Mouse (Mus musculus): Measurements from ENCODE around the gene Akap6. TPM values are rescaled to one million over a fixed set of nuclear protein-coding genes. Genes with fewer than 3 reads are reported as not detected.

Gene Akap6
- polyA plus RNA-seq, 1 experiment = 6.6 TPM

- TF ChIP-seq MYOG (IDR thresholded peaks at IDR 0.05; ENCODE audit: control insufficient read depth in 1 of 3, insufficient read depth in 1 of 3, insufficient read length in 2 of 3, low read depth in 2 of 3) = no peak
- no peak for TF ChIP-seq E2F4 (IDR thresholded peaks at IDR 0.05; ENCODE audit: insufficient read depth)
- no peak for TF ChIP-seq REST (IDR thresholded peaks at IDR 0.05; ENCODE audit: insufficient read depth, insufficient read length)
- no peak for TF ChIP-seq USF1 (IDR thresholded peaks at IDR 0.05; ENCODE audit: low read depth)
- TF ChIP-seq CEBPB (IDR thresholded peaks at IDR 0.05; ENCODE audit: insufficient read depth, poor library complexity, severe bottlenecking) = no peak
- no peak for TF ChIP-seq MYOD1 (IDR thresholded peaks at IDR 0.05; ENCODE audit: control insufficient read depth in 1 of 3, insufficient read length in 2 of 3, low read depth in 2 of 3)
- TF ChIP-seq TCF12 (IDR thresholded peaks at IDR 0.05; ENCODE audit: insufficient read depth, poor library complexity, severe bottlenecking) = no peak
- no peak for TF ChIP-seq TCF3 (IDR thresholded peaks at IDR 0.05; ENCODE audit: insufficient read length, low read depth)
- no peak for TF ChIP-seq POLR2AphosphoS2 (IDR thresholded peaks at IDR 0.05; ENCODE audit: insufficient read length, low read depth)
- TF ChIP-seq POLR2A (IDR thresholded peaks at IDR 0.05; ENCODE audit: insufficient read length, low read depth) = no peak
- no peak for TF ChIP-seq SRF (IDR thresholded peaks at IDR 0.05; ENCODE audit: control insufficient read depth, insufficient read length, low read depth)
- TF ChIP-seq MAX (IDR thresholded peaks at IDR 0.05; ENCODE audit: low read depth) = no peak
- no peaks in the 10 kb centered on the region for H3K79me2 ChIP-seq (ENCODE audit: control insufficient read depth, insufficient read depth)
- peaks cover 10% of the 10 kb centered on the region for H3K36me3 ChIP-seq (ENCODE audit: control insufficient read depth, insufficient read depth)
- no peak overlapping the region for H3ac ChIP-seq (ENCODE audit: control insufficient read depth, insufficient read length)
- H3K4me2 ChIP-seq (ENCODE audit: low read depth) = no peak overlapping the region
- H3K27me3 ChIP-seq (ENCODE audit: control insufficient read depth, insufficient read depth, insufficient read length) = no peaks in the 10 kb centered on the region
- H3K4me3 ChIP-seq = no peak overlapping the region
Observed at GRCm38 (mm10) chr12:53144122-53144695, 445.0 kb downstream of the Akap6 start.

GRCm38 (mm10) chr12:53144760-53145159, 445.6 kb downstream of the Akap6 start:
- TF ChIP-seq MAX (IDR thresholded peaks at IDR 0.05; ENCODE audit: low read depth) (no peak), REST (IDR thresholded peaks at IDR 0.05; ENCODE audit: insufficient read depth, insufficient read length) (no peak), POLR2A (IDR thresholded peaks at IDR 0.05; ENCODE audit: insufficient read length, low read depth) (no peak), E2F4 (IDR thresholded peaks at IDR 0.05; ENCODE audit: insufficient read depth) (no peak), SRF (IDR thresholded peaks at IDR 0.05; ENCODE audit: control insufficient read depth, insufficient read length, low read depth) (no peak), POLR2AphosphoS2 (IDR thresholded peaks at IDR 0.05; ENCODE audit: insufficient read length, low read depth) (no peak), CEBPB (IDR thresholded peaks at IDR 0.05; ENCODE audit: insufficient read depth, poor library complexity, severe bottlenecking) (no peak), TCF12 (IDR thresholded peaks at IDR 0.05; ENCODE audit: insufficient read depth, poor library complexity, severe bottlenecking) (no peak), USF1 (IDR thresholded peaks at IDR 0.05; ENCODE audit: low read depth) (no peak), MYOG (IDR thresholded peaks at IDR 0.05; ENCODE audit: control insufficient read depth in 1 of 3, insufficient read depth in 1 of 3, insufficient read length in 2 of 3, low read depth in 2 of 3) (no peak), MYOD1 (IDR thresholded peaks at IDR 0.05; ENCODE audit: control insufficient read depth in 1 of 3, insufficient read length in 2 of 3, low read depth in 2 of 3) (no peak), TCF3 (IDR thresholded peaks at IDR 0.05; ENCODE audit: insufficient read length, low read depth) (no peak)
- Histone ChIP-seq H3K4me2 (ENCODE audit: low read depth) (no peak overlapping the region), H3K36me3 (ENCODE audit: control insufficient read depth, insufficient read depth) (peaks cover 15% of the 10 kb centered on the region)

GRCm38 (mm10) chr12:53145516-53145915, 446.3 kb downstream of the Akap6 start:
- Histone ChIP-seq H3K27me3 (ENCODE audit: control insufficient read depth, insufficient read depth, insufficient read length) (no peaks in the 10 kb centered on the region), H3K4me2 (ENCODE audit: low read depth) (no peak overlapping the region), H3K4me3 (no peak overlapping the region), H3K36me3 (ENCODE audit: control insufficient read depth, insufficient read depth) (peaks cover 23% of the 10 kb centered on the region), H3K79me2 (ENCODE audit: control insufficient read depth, insufficient read depth) (no peaks in the 10 kb centered on the region), H3ac (ENCODE audit: control insufficient read depth, insufficient read length) (no peak overlapping the region)
- TF ChIP-seq TCF3 (IDR thresholded peaks at IDR 0.05; ENCODE audit: insufficient read length, low read depth) = no peak
- no peak for TF ChIP-seq CEBPB (IDR thresholded peaks at IDR 0.05; ENCODE audit: insufficient read depth, poor library complexity, severe bottlenecking)
- TF ChIP-seq TCF12 (IDR thresholded peaks at IDR 0.05; ENCODE audit: insufficient read depth, poor library complexity, severe bottlenecking) = no peak
- no peak for TF ChIP-seq USF1 (IDR thresholded peaks at IDR 0.05; ENCODE audit: low read depth)
- TF ChIP-seq REST (IDR thresholded peaks at IDR 0.05; ENCODE audit: insufficient read depth, insufficient read length) = no peak
- TF ChIP-seq MYOG (IDR thresholded peaks at IDR 0.05; ENCODE audit: control insufficient read depth in 1 of 3, insufficient read depth in 1 of 3, insufficient read length in 2 of 3, low read depth in 2 of 3) = no peak
- no peak for TF ChIP-seq SRF (IDR thresholded peaks at IDR 0.05; ENCODE audit: control insufficient read depth, insufficient read length, low read depth)
- TF ChIP-seq MAX (IDR thresholded peaks at IDR 0.05; ENCODE audit: low read depth) = no peak
- TF ChIP-seq POLR2AphosphoS2 (IDR thresholded peaks at IDR 0.05; ENCODE audit: insufficient read length, low read depth) = no peak
- TF ChIP-seq E2F4 (IDR thresholded peaks at IDR 0.05; ENCODE audit: insufficient read depth) = no peak
- no peak for TF ChIP-seq POLR2A (IDR thresholded peaks at IDR 0.05; ENCODE audit: insufficient read length, low read depth)
- TF ChIP-seq MYOD1 (IDR thresholded peaks at IDR 0.05; ENCODE audit: control insufficient read depth in 1 of 3, insufficient read length in 2 of 3, low read depth in 2 of 3) = no peak

More at GRCm38 (mm10) chr12:53144760-53145159, 445.6 kb downstream of the Akap6 start:
- no peak overlapping the region for H3K4me3 ChIP-seq
- H3K79me2 ChIP-seq (ENCODE audit: control insufficient read depth, insufficient read depth) = no peaks in the 10 kb centered on the region
- no peaks in the 10 kb centered on the region for H3K27me3 ChIP-seq (ENCODE audit: control insufficient read depth, insufficient read depth, insufficient read length)
- H3ac ChIP-seq (ENCODE audit: control insufficient read depth, insufficient read length) = no peak overlapping the region

GRCm38 (mm10) chr12:53146460-53147050, 447.4 kb downstream of the Akap6 start:
- Histone ChIP-seq H3K79me2 (ENCODE audit: control insufficient read depth, insufficient read depth) (no peaks in the 10 kb centered on the region), H3K4me2 (ENCODE audit: low read depth) (peak overlapping the region; percentile 74), H3K27me3 (ENCODE audit: control insufficient read depth, insufficient read depth, insufficient read length) (no peaks in the 10 kb centered on the region), H3K36me3 (ENCODE audit: control insufficient read depth, insufficient read depth) (peaks cover 31% of the 10 kb centered on the region), H3K4me3 (no peak overlapping the region), H3ac (ENCODE audit: control insufficient read depth, insufficient read length) (no peak overlapping the region)
- TF ChIP-seq MYOD1 (IDR thresholded peaks at IDR 0.05; ENCODE audit: control insufficient read depth in 1 of 3, insufficient read length in 2 of 3, low read depth in 2 of 3) (peak in 2 of 3 experiments; percentile 21 to 22), POLR2A (IDR thresholded peaks at IDR 0.05; ENCODE audit: insufficient read length, low read depth) (no peak)

Measured in myocyte (in vitro differentiated cells).